Mouse (Mus musculus): Measurements from ENCODE around the gene Cabin1.

- TF ChIP-seq TAL1 (IDR thresholded peaks at IDR 0.05; ENCODE audit: low read length) (no peak), GATA1 (IDR thresholded peaks at IDR 0.05; ENCODE audit: low read length) (no peak)
These were observed 62.9 kb downstream of the Cabin1 start for GRCm38 (mm10) chr10:75701280-75701679.

All from erythroblast, embryonic 14.5 days (primary cell).